Mouse (Mus musculus) olfactory bulb, adult 2 months (tissue): Measurements from ENCODE around the gene Smoc2.

Experiments used
- CTCF ChIP-seq: fragments of 200-500 bp; IDR thresholded peaks from 2 replicates; pipeline ENCODE4 v1.5.1; 2012; ENCODE audit warnings: low read depth, mild to moderate bottlenecking, low read length, moderate library complexity; ENCODE audit not compliant: insufficient read depth
- POLR2A ChIP-seq: fragments of 200-500 bp; IDR thresholded peaks from 2 replicates; pipeline ENCODE4 v1.6.1; 2012; ENCODE audit warnings: mild to moderate bottlenecking, low read depth, low read length, moderate library complexity; ENCODE audit not compliant: insufficient read depth

- no peak for TF ChIP-seq POLR2A
- no peak for TF ChIP-seq CTCF
Observed at GRCm38 (mm10) chr17:14300361-14300760, 21.1 kb downstream of the Smoc2 start.
